Mouse (Mus musculus) ES-Bruce4 (cell line): ENCODE data around the gene Snta1.

Experiments
- CTCF ChIP-seq: IDR thresholded peaks from one replicate; pipeline ENCODE4 v1.8.1; 2011; ENCODE audit warnings: low read depth, low read length
- POLR2A ChIP-seq: IDR thresholded peaks from one replicate; pipeline ENCODE4 v1.8.1; 2011; ENCODE audit warnings: low read length; ENCODE audit not compliant: insufficient read depth

DNA sequence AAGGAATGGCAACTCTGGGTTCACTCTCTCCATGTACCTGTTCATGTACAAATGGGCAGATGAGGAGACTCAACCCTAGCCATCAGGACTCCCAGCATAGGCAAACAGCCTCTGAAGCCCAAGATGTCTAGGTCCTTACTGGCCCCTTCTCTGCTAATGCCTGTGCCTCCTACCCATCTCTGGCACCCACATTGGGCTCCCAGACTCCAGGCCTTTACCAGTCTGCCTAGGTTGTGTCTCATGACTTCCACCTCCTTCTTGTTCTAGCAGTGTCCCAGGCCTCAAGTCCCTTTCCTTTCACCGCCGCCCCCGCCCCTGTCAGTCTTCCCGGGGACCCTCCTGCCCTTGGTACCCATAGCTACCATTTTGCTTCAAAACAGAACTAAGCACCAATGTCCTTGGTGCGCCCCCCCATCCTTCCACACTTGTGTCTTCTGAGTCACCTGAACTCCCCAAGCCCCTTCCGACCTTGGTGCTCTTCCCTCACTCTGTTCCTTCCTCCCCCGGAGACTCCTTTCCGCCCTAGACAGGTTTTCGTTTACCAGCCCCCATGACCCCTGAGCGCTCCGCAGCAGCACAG lies 746 bp downstream of the Snta1 start:
- no peak for TF ChIP-seq POLR2A
- no peak for TF ChIP-seq CTCF
